Mouse (Mus musculus) liver, embryonic 11.5 days (tissue): Measurements from ENCODE around the gene Nek8. TPM values are rescaled to one million over a fixed set of nuclear protein-coding genes. Genes with fewer than 3 reads are reported as not detected.

Experiments
- ATAC-seq: fragments of 200-750 bp; cut with Nextera tagmentation; replicated peaks from 2 replicates; pipeline ENCODE4 v1.8.0; 2017; ENCODE audit warnings: moderate number of reproducible peaks, mild to moderate bottlenecking, moderate TSS enrichment, moderate library complexity; ENCODE audit not compliant: low FRiP score
- DNase-seq: peaks from one replicate; pipeline ENCODE4 v3.0.0-alpha.2; 2017; ENCODE audit warnings: low spot score
- H3K27ac ChIP-seq: fragments of 300-500 bp; sonication (generic); 2 replicates; pipeline ENCODE4 v1.5.1; 2014; ENCODE audit warnings: mild to moderate bottlenecking, low read depth, low read length, control low read depth
- H3K27me3 ChIP-seq: fragments of 300-500 bp; sonication (generic); replicated peaks from 2 replicates; pipeline ENCODE4 v1.6.1; 2014; ENCODE audit warnings: low read length, mixed read lengths; ENCODE audit not compliant: control insufficient read depth, insufficient read depth
- H3K36me3 ChIP-seq: fragments of 300-500 bp; sonication (generic); 2 replicates; pipeline ENCODE4 v1.6.1; 2014; ENCODE audit warnings: mild to moderate bottlenecking, low read length, moderate library complexity, mixed read lengths; ENCODE audit not compliant: control insufficient read depth, insufficient read depth
- H3K4me1 ChIP-seq: fragments of 300-500 bp; sonication (generic); replicated peaks from 2 replicates; pipeline ENCODE4 v1.6.1; 2014; ENCODE audit warnings: low read length, mixed read lengths; ENCODE audit not compliant: control insufficient read depth, insufficient read depth
- H3K4me2 ChIP-seq: fragments of 300-500 bp; sonication (generic); 2 replicates; pipeline ENCODE4 v1.6.1; 2014; ENCODE audit warnings: mild to moderate bottlenecking, control low read depth, moderate library complexity
- H3K4me3 ChIP-seq: fragments of 300-500 bp; sonication (generic); 2 replicates; pipeline ENCODE4 v1.5.1; 2014; ENCODE audit warnings: low read depth, low read length, control low read depth
- H3K9ac ChIP-seq: fragments of 300-500 bp; sonication (generic); 2 replicates; pipeline ENCODE4 v1.6.1; 2014; ENCODE audit warnings: low read depth, low read length, control low read depth
- H3K9me3 ChIP-seq: fragments of 300-500 bp; sonication (generic); 2 replicates; pipeline ENCODE4 v1.6.1; 2016; ENCODE audit warnings: low read length, inconsistent platforms, mixed read lengths; ENCODE audit not compliant: control insufficient read depth
- WGBS: fragments of 180-500 bp; shearing (Covaris S2); extraction: QIAGEN DNeasy Blood & Tissue Kit; methylation state at CpG from one replicate; pipeline ENCODE4 v1.1.7; 2014; 5-methylcytosine and 5-hydroxymethylcytosine counted together
- polyA plus RNA-seq: library from polyadenylated mRNA; unstranded; fragments of >200 nt; fragmentation: Nextera tagmentation; extraction: Ambion mirVana; gene quantifications from 2 replicates; pipeline ENCODE4 v1.2.1, GENCODE M21; 2014

The Nek8 gene
- polyA plus RNA-seq, 1 experiment from 2014 or later, result 14.3 TPM

DNA sequence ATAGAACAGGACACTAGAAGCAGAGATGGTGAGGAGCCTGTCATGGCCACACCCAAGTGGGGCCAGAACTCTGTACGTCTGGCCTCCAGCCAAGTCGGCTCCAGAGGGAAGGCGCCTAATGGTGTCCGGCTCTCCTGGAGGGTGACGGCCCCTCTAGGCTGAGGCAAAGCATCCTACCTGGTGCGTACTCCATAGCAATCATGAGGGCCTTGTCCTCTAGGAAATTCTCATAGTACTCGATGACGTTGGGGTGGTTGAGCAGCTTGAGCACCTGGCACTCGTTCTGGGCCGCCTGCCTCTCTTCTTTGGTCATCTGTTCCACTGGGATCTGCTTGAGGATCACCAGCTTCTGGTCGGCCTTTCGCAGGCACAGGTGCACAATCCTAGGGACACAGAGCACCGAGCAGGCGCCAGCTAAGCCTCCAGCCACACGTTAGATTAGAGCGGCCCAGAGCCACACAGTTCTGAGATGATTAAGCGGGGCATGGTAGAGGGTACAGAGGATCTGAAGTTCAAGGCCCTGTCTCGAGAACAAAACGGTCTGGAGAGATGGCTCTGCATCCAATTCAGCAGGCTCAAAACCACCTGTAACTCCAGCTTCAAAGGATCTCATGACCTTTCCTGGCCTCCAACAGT, 3.6 kb downstream of the Nek8 start:
- Histone ChIP-seq H3K9ac (no peak overlapping the region), H3K27ac (no peak overlapping the region), H3K36me3 (peaks cover 3% of the 10 kb centered on the region; the same call in 1 of the 2 replicates), H3K9me3 (no peaks in the 10 kb centered on the region), H3K4me1 (peaks cover 31% of the 10 kb centered on the region), H3K27me3 (no peaks in the 10 kb centered on the region), H3K4me2 (no peak overlapping the region), H3K4me3 (no peak overlapping the region)
- 86% methylated on average over 19 of the region's 19 CpGs for WGBS
- no peak for ATAC-seq
- no peak for DNase-seq

DNA sequence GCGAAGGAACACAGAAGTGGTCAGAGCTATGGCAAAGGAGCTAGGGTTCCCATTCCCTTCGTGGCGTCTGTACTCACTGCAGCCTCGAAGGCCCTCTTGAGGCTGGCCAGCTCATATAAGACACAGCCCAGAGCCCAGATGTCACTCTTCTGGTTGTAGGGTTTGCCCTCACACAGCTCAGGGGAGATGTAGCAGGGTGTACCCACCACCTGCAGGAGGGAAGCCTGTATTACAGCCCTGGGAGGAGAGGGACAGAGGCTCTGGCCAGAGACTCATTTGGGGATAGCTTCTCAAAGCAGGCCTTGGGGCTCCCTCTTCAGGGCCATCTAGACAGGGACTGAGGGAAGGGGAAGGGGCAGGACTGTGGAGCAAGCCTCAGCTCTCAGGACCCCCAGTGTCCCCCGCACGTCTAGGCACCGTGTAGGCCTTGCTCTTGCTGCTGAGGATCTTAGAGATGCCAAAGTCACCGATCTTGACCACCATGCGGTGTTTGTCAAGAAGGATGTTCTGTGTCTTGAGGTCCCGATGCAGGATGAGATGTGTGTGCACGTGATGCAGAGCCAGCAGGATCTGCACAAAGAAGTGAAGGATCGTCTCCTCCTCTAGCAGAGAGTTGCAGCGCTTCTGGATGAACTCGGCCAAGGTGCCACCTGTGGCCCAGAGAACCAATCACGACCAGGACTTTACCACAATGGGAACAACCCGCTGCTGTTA, 4.3 kb downstream of the Nek8 start:
- Histone ChIP-seq H3K9ac (0 out of 2 replicates have a peak overlapping the region, but pooled peaks have one; percentile 6), H3K4me1 (peaks cover 33% of the 10 kb centered on the region), H3K36me3 (peaks cover 3% of the 10 kb centered on the region; the same call in 1 of the 2 replicates), H3K4me2 (no peak overlapping the region), H3K9me3 (no peaks in the 10 kb centered on the region), H3K27me3 (no peaks in the 10 kb centered on the region), H3K27ac (no peak overlapping the region), H3K4me3 (no peak overlapping the region)
- DNase-seq, result no peak
- 86% methylated on average over 16 of the region's 16 CpGs for WGBS
- no peak for ATAC-seq

DNA sequence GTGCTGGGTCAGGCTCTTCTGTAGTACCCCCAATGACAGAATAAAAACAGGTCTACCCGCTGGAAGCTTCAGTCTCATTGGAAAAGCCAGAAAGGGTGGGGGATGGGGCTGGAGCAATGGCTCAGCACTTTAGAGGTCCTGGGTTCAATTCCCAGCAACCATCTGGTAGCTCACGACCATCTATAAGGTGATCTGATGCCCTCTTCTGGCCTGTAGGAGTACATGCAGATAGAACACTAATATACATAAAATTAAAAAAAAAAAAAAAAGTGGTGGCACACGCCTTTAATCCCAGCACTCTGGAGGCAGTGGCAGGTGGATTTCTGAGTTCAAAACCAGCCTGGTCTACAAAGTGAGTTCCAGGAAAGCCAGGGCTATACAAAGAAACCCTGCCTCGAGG, 5.1 kb downstream of the Nek8 start:
- Histone ChIP-seq H3K4me1 (peaks cover 40% of the 10 kb centered on the region), H3K9ac (no peak overlapping the region), H3K27me3 (no peaks in the 10 kb centered on the region), H3K27ac (no peak overlapping the region), H3K9me3 (no peaks in the 10 kb centered on the region), H3K4me2 (no peak overlapping the region), H3K4me3 (no peak overlapping the region), H3K36me3 (peaks cover 3% of the 10 kb centered on the region; the same call in 1 of the 2 replicates)
- ATAC-seq (no peak), DNase-seq (no peak)
- 63% methylated on average over 4 of the region's 4 CpGs for WGBS

DNA sequence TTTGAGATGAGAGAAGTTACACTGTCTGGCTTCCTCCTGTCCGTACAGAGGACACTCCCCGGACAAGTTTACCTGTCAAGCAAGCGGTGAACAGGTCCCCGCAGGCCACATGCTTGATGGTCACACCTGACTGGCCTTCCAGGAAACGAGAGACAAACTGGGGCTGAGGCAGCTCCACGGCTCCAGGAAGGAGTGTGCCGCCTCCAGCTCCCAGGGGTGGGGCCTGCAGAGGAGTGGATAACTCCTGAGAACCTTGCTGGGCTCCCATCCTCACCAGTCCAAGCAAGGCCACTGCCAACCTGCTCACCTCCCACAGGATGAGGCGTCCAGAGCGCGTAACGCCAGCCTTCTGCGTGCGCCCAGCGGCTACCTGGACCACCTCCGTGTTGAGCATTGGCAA, 6.2 kb downstream of the Nek8 start:
- Histone ChIP-seq H3K9ac (no peak overlapping the region), H3K4me3 (no peak overlapping the region), H3K36me3 (peaks cover 3% of the 10 kb centered on the region; the same call in 1 of the 2 replicates), H3K4me1 (peaks cover 44% of the 10 kb centered on the region), H3K27me3 (no peaks in the 10 kb centered on the region), H3K4me2 (no peak overlapping the region), H3K27ac (peak overlapping the region; percentile 85; the same call in 1 of the 2 replicates), H3K9me3 (no peaks in the 10 kb centered on the region)
- 90% methylated on average over 15 of the region's 15 CpGs for WGBS
- DNase-seq (no peak), ATAC-seq (no peak)

DNA sequence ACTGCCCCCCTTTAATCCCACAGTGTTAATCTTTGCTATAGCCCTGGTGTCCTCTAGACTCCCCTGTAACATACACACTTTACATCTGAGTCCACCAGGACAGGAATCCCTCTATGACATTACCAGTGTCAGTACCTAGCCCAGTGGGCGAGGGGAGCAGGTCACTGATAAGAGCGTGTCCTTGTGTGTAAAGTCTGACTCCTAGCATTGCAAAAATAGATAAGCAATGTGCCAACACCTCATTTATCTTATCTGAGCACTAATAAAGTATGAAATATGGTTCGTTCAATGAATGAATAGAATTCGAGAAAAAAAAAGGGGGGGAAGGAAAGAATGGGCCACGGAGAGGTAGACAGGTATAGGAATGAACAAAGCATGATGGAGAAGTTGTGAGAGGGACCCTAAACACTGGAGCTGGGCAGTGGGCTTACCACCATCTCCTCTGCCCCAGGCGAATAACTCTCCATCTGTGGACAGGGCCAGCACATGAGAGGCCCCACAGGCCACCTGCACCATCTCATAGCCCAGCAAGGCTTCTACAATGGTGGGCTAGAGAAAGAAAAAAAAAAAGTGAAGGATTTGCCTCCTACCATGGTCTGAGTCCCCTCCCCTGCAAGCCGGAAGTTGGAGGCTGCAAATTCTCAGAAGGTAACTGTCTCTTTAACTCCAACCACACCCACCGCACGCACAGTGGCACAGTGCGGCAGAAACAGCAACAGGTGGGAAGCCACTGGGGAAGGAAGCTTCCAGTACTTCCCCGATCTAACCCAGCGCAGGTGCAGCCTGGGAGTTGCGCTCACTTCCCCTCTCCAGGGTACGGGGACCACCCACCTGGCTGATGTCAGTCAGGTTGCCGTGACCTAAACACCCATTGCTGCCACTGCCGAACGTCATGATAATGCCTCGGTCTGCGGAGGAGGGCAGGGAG, 7.7 kb downstream of the Nek8 start:
- no peaks in the 10 kb centered on the region for H3K27me3 ChIP-seq
- WGBS, result 33% methylated on average over 19 of the region's 19 CpGs
- H3K4me3 ChIP-seq, result peak overlapping the region; percentile 41
- H3K9ac ChIP-seq, result peak overlapping the region; percentile 60
- H3K4me1 ChIP-seq, result peaks cover 39% of the 10 kb centered on the region
- H3K27ac ChIP-seq, result peak overlapping the region; percentile 85
- ATAC-seq (peak; percentile 57), DNase-seq (no peak)
- peak overlapping the region; percentile 62 for H3K4me2 ChIP-seq
- H3K36me3 ChIP-seq, result peaks cover 3% of the 10 kb centered on the region; the same call in 1 of the 2 replicates
- no peaks in the 10 kb centered on the region for H3K9me3 ChIP-seq

DNA sequence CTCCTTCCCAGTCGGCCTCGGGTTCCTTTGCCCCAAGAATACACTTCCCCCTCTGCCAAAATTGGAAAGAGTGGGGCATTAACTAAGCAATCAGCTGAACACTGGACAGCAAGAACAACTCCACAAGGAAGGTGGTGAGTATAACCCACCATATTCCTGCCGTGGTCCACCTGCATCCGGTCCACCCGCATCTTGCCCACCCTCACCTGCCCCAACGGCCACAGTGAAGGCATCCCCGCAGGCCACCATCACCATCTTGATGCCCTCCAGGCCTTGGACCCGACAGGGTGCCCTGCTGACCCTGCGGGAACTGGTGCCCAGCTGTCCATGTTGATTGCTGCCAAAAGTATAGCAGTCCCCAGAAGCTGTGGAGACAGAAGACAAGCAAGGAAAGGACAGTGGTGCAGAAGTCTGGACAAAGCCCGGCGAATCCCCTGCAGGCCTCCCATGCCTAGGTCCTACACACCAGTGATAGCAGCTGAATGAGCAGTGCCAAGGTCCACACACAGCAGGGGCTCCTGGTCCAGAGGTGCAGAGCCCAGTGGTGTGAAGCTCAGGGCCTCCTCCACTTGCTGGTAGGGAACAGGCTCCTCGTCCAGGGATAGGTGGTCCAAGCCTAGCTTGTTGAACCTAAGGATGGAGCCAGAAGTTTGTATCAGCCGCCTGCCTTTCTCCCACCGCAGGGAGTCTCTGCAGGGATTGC, 9.1 kb downstream of the Nek8 start:
- Histone ChIP-seq H3K27me3 (no peaks in the 10 kb centered on the region), H3K36me3 (peaks cover 3% of the 10 kb centered on the region; the same call in 1 of the 2 replicates), H3K4me2 (no peak overlapping the region; the same call in 1 of the 2 replicates), H3K4me1 (peaks cover 53% of the 10 kb centered on the region), H3K9ac (no peak overlapping the region), H3K4me3 (no peak overlapping the region), H3K27ac (peak overlapping the region; percentile 85), H3K9me3 (no peaks in the 10 kb centered on the region)
- ATAC-seq, result no peak
- WGBS, result 89% methylated on average over 14 of the region's 14 CpGs
- no peak for DNase-seq

DNA sequence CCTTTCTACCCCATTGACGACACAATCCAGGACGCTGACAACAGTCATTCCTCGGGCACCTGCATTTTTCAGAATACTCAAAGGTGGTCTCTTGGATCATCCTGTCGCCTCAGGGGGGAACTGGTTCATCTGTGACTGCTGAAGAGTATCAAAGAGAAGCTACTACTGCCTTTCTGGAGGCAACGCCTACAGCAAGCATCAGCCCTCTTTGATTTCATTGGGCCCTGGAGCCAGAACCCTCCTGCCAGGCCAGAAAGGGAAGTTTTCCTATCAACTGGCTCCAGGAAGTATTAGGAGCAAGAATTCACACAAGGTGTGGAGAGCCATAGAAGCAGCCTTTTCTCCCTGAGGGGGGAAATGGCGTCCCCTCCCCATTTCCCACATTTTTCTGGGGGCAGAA, 9.8 kb downstream of the Nek8 start:
- ATAC-seq, result no peak
- peaks cover 59% of the 10 kb centered on the region for H3K4me1 ChIP-seq

DNA sequence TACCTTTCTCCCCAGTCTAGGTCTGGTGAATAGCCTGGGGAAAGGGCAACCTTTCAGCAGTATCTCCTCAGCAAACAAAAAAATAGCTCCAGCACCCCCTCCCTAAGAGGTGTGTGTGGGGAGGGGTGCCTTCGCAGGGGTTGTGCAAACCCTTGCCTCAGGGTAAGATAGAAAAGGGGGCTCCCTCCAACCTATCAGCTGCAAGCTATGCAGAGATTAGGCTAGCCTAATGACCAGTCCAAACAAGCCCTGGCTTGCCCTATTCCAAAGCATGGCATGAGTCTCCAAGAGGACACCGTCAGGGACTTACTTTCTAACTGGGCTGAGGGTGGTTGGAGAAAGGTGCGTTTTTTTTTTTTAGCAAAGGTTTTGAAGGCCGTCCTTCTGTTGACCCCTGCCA, 10.3 kb downstream of the Nek8 start:
- Histone ChIP-seq H3K9me3 (no peaks in the 10 kb centered on the region), H3K4me2 (peak overlapping the region; percentile 97), H3K27me3 (no peaks in the 10 kb centered on the region), H3K9ac (peak overlapping the region; percentile 99), H3K4me3 (peak overlapping the region; percentile 98), H3K36me3 (peaks cover 11% of the 10 kb centered on the region), H3K27ac (peak overlapping the region; percentile 92), H3K4me1 (peaks cover 59% of the 10 kb centered on the region)
- ATAC-seq, result no peak
- no peak for DNase-seq
- 44% methylated on average over 4 of the region's 4 CpGs for WGBS

More for the DNA sequence above, 9.8 kb downstream of the Nek8 start:
- DNase-seq, result no peak
- Histone ChIP-seq H3K9ac (0 out of 2 replicates have a peak overlapping the region, but pooled peaks have one; percentile 12), H3K27ac (0 out of 2 replicates have a peak overlapping the region, but pooled peaks have one; percentile 22), H3K36me3 (peaks cover 8% of the 10 kb centered on the region), H3K4me3 (0 out of 2 replicates have a peak overlapping the region, but pooled peaks have one; percentile 98), H3K27me3 (no peaks in the 10 kb centered on the region), H3K9me3 (no peaks in the 10 kb centered on the region), H3K4me2 (peak overlapping the region; percentile 97)
- WGBS, result 60% methylated on average over 6 of the region's 6 CpGs
